Mouse (Mus musculus) ES-Bruce4 (cell line): ENCODE measurements around the gene Cog6. TPM values are rescaled to one million over a fixed set of nuclear protein-coding genes. Genes with fewer than 3 reads are reported as not detected.

Experiments used
- H3K27ac ChIP-seq: 2 replicates; pipeline ENCODE4 v1.5.1; 2012; ENCODE audit warnings: low read length, inconsistent platforms; ENCODE audit not compliant: insufficient read depth
- H3K27me3 ChIP-seq: 2 replicates; pipeline ENCODE4 v1.6.1; 2012; ENCODE audit warnings: mild to moderate bottlenecking, low read length, inconsistent platforms; ENCODE audit not compliant: control insufficient read depth, poor library complexity, insufficient read depth, severe bottlenecking
- H3K36me3 ChIP-seq: 2 replicates; pipeline ENCODE4 v1.6.1; 2012; ENCODE audit warnings: inconsistent platforms, mild to moderate bottlenecking, low read length, moderate library complexity; ENCODE audit not compliant: control insufficient read depth, poor library complexity, insufficient read depth, severe bottlenecking
- H3K4me1 ChIP-seq: one replicate; pipeline ENCODE4 v1.8.1; 2011; ENCODE audit warnings: low read length; ENCODE audit not compliant: control insufficient read depth, insufficient read depth
- H3K4me3 ChIP-seq: 2 replicates; pipeline ENCODE4 v1.5.1; 2011; ENCODE audit warnings: low read depth, mild to moderate bottlenecking, low read length
- H3K9ac ChIP-seq: 2 replicates; pipeline ENCODE4 v1.6.1; 2012; ENCODE audit warnings: low read depth, mild to moderate bottlenecking, inconsistent platforms; ENCODE audit not compliant: poor library complexity, severe bottlenecking
- H3K9me3 ChIP-seq: replicated peaks from 2 replicates; pipeline ENCODE4 v1.6.1; 2012; ENCODE audit warnings: mild to moderate bottlenecking, low read length, inconsistent platforms; ENCODE audit not compliant: control insufficient read depth, poor library complexity, insufficient read depth, severe bottlenecking
- CTCF ChIP-seq: IDR thresholded peaks from one replicate; pipeline ENCODE4 v1.8.1; 2011; ENCODE audit warnings: low read depth, low read length
- EP300 ChIP-seq: IDR thresholded peaks from 2 replicates; pipeline ENCODE4 v1.6.1; 2011; ENCODE audit warnings: low read depth, low read length; ENCODE audit not compliant: insufficient read depth
- POLR2A ChIP-seq: IDR thresholded peaks from one replicate; pipeline ENCODE4 v1.8.1; 2011; ENCODE audit warnings: low read length; ENCODE audit not compliant: insufficient read depth
- polyA plus RNA-seq: library from polyadenylated mRNA; stranded (reverse); fragments of >200 nt; gene quantifications from 2 replicates; pipeline ENCODE4 v1.2.4, GENCODE M21; 2011; ENCODE audit warnings: low read depth; ENCODE audit not compliant: missing spikeins, insufficient read depth, insufficient read length

The Cog6 gene
- polyA plus RNA-seq, 1 experiment: 34.3 TPM

DNA sequence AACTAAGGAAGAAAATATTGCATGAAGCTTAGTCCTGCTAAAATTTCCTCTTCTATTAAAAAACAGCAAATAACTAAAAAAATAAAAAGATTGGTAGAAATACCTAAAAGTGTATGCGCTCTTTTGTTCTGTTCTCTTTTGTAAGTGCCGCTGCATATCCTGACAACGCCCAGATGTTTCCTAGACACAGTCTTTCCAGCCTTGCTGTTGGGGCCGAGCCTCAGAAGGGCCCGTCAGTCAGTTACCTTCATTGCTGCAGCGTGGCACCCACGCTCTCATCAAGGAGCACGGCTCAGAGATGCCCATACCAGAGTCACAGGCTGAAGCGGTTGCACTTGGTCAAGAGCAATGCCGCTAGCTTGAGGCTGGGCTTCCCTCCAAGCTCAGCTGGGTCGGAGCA, 60.8 kb downstream of the Cog6 start:
- H3K27ac ChIP-seq: no peak overlapping the region
- H3K4me3 ChIP-seq: peak overlapping the region; percentile 20
- H3K4me1 ChIP-seq: no peaks in the 10 kb centered on the region
- H3K9me3 ChIP-seq: no peaks in the 10 kb centered on the region
- TF ChIP-seq CTCF: no peak
- peak; percentile 31; the same call in 1 of the 2 replicates for TF ChIP-seq EP300
- no peak overlapping the region for H3K9ac ChIP-seq
- no peaks in the 10 kb centered on the region for H3K36me3 ChIP-seq
- no peaks in the 10 kb centered on the region for H3K27me3 ChIP-seq

DNA sequence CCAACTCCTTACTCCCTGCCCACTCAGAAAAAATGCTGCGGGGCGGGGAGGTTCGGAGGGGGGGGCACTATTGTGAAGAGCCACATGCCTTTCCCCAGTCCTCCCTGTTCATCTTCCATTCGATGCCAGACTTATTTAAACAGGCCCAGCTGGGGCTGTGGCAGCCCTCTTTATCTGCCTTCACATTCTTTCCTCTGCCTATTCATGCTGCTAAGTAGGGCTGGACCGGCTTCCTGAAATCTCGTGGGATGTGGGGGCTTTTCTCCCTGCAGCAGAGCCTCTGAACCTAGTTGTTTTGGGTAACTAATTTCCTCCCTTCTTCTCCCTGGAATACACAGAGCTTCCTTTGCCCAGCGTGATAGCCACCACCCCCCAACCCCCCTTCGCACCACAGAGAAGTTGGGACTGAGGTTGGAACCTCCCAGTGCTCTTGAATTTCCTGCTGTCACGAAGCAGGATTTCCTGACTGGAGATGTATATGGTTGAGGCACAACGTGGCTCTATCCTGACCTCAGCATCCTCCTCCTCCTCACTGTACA, 61.5 kb downstream of the Cog6 start:
- Histone ChIP-seq H3K4me3 (no peak overlapping the region), H3K9me3 (no peaks in the 10 kb centered on the region), H3K27me3 (no peaks in the 10 kb centered on the region), H3K27ac (peak overlapping the region; percentile 77), H3K9ac (no peak overlapping the region), H3K36me3 (no peaks in the 10 kb centered on the region), H3K4me1 (no peaks in the 10 kb centered on the region)
- TF ChIP-seq EP300 (no peak), CTCF (no peak), POLR2A (no peak)

GRCm38 (mm10) chr3:52954656-52955055, 62.4 kb downstream of the Cog6 start:
- no peak for TF ChIP-seq CTCF
- TF ChIP-seq EP300: no peak
- no peaks in the 10 kb centered on the region for H3K9me3 ChIP-seq
- H3K27ac ChIP-seq: no peak overlapping the region
- H3K4me1 ChIP-seq: no peaks in the 10 kb centered on the region
- no peaks in the 10 kb centered on the region for H3K36me3 ChIP-seq
- no peaks in the 10 kb centered on the region for H3K27me3 ChIP-seq
- H3K9ac ChIP-seq: no peak overlapping the region
- no peak overlapping the region for H3K4me3 ChIP-seq

GRCm38 (mm10) chr3:52953831-52954230, 63.2 kb downstream of the Cog6 start:
- Histone ChIP-seq H3K4me3 (no peak overlapping the region), H3K27ac (no peak overlapping the region), H3K36me3 (no peaks in the 10 kb centered on the region), H3K27me3 (no peaks in the 10 kb centered on the region), H3K4me1 (no peaks in the 10 kb centered on the region), H3K9me3 (no peaks in the 10 kb centered on the region), H3K9ac (no peak overlapping the region)
- TF ChIP-seq POLR2A (no peak), EP300 (no peak), CTCF (no peak)

DNA sequence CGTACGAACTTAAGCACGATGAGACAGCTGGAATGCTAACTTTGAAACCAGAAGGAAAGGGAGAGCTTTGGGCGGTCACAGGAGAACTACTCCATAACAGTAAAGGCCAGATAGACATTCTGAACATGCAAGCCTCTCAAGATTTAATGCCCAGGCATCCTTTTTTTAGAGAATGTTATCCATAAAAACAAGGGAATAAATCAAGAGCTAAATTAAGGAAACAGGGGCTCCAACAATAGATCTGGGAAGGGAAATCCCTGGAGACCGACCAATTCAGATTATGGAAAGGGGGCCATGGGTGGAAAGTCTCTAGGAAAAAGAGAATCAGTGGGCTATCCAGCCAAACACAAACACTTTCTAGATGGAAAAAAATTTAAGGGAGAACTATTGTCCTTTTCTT, 68.2 kb downstream of the Cog6 start:
- no peak overlapping the region for H3K27ac ChIP-seq
- no peak overlapping the region for H3K9ac ChIP-seq
- no peaks in the 10 kb centered on the region for H3K4me1 ChIP-seq
- no peaks in the 10 kb centered on the region for H3K36me3 ChIP-seq
- H3K27me3 ChIP-seq: no peaks in the 10 kb centered on the region
- no peak overlapping the region for H3K4me3 ChIP-seq
- no peaks in the 10 kb centered on the region for H3K9me3 ChIP-seq
- TF ChIP-seq EP300 (no peak), POLR2A (no peak), CTCF (no peak)

- Histone ChIP-seq H3K36me3 (no peaks in the 10 kb centered on the region), H3K9me3 (no peaks in the 10 kb centered on the region), H3K27ac (no peak overlapping the region), H3K4me3 (no peak overlapping the region), H3K9ac (no peak overlapping the region), H3K27me3 (no peaks in the 10 kb centered on the region), H3K4me1 (no peaks in the 10 kb centered on the region)
- TF ChIP-seq EP300 (no peak), POLR2A (no peak), CTCF (no peak)
Observed at GRCm38 (mm10) chr3:52947444-52947843, 69.6 kb downstream of the Cog6 start.
